In genomic region chr1:131846255-131846654, GRCm38 (mm10) we compare ENCODE assay signal across 8 mouse cellular contexts. TPM values are rescaled to one million over a fixed set of nuclear protein-coding genes. Genes with fewer than 3 reads are reported as not detected.
A peak's percentile ranks its signal among the peaks of the same experiment; 100 is the strongest.
DNase-seq lines count a peak whose midpoint lies in the region; ATAC-seq and TF ChIP-seq lines count a peak whose summit lies in the region.

No protein-coding gene starts in this region.

- no peak for TF ChIP-seq EP300 in MEL (IDR thresholded peaks at IDR 0.05; ENCODE audit: low read depth in 1 of 2, low read length in 2 of 2)
- TF ChIP-seq EP300 in heart, postnatal 0 days (IDR thresholded peaks at IDR 0.05; ENCODE audit: low read depth) = no peak

- peaks cover 47% of the 10 kb centered on the region for H3K36me3 ChIP-seq in kidney, embryonic 16.5 days (ENCODE audit: insufficient read depth, low read length)
- H3K36me3 ChIP-seq in MEL (ENCODE audit: control insufficient read depth in 1 of 2, insufficient read depth in 2 of 2, low read length in 2 of 2) = peaks cover 0 to 1% of the 10 kb centered on the region in 2 experiments; a peak in 1 of 4 replicates
- H3K36me3 ChIP-seq in heart, postnatal 0 days (replicated peaks; ENCODE audit: control insufficient read depth, insufficient read depth, low read length) = peaks cover 58% of the 10 kb centered on the region

- H3K79me2 ChIP-seq in MEL (ENCODE audit: control insufficient read depth, insufficient read depth, low read length, poor library complexity) = no peaks in the 10 kb centered on the region

- no peak overlapping the region for H3K27ac ChIP-seq in kidney, embryonic 16.5 days (ENCODE audit: low read length)
- H3K27ac ChIP-seq in MEL (ENCODE audit: control insufficient read depth, low read depth, low read length) = no peak overlapping the region
- H3K27ac ChIP-seq in heart, postnatal 0 days (ENCODE audit: low read depth) = no peak overlapping the region

- DNase-seq in kidney, adult 11 months = peak; percentile 44
- no peak for DNase-seq in MEL (ENCODE audit: low read depth, low spot score)
- peak; percentile 88 for DNase-seq in cerebellum, postnatal 14 days
- peak; percentile 58 for DNase-seq in heart, postnatal 0 days (ENCODE audit: low spot score)
- DNase-seq in left cerebral cortex, adult 8-10 months (ENCODE audit: low spot score in 2 of 2) = peak; percentile 34 to 55
- DNase-seq in thymus, postnatal 36 days = peak; percentile 49 to 60

- TF ChIP-seq CTCF in MEL (IDR thresholded peaks at IDR 0.05 in 2 of 3, conservative IDR thresholded peaks at IDR 0.05 in 1 of 3; ENCODE audit: control insufficient read depth in 1 of 3, insufficient read depth in 1 of 3, low read depth in 2 of 3, low read length in 3 of 3, poor library complexity in 1 of 3, severe bottlenecking in 1 of 3) = peak; percentile 20 to 53 (median 45); a peak in 5 of 6 replicates
- peak; percentile 68 for TF ChIP-seq CTCF in heart, postnatal 0 days (IDR thresholded peaks at IDR 0.05; ENCODE audit: low read depth)

- no peak overlapping the region for H3K4me3 ChIP-seq in kidney, embryonic 16.5 days (ENCODE audit: low read length)
- H3K4me3 ChIP-seq in MEL (ENCODE audit: control insufficient read depth in 1 of 2, insufficient read depth in 1 of 2, low read depth in 2 of 2, low read length in 2 of 2) = no peak overlapping the region
- H3K4me3 ChIP-seq in heart, postnatal 0 days (ENCODE audit: low read depth, low read length) = no peak overlapping the region

- no peak for ATAC-seq in kidney, embryonic 16.5 days (ENCODE audit: low FRiP score, low TSS enrichment)
- ATAC-seq in heart, postnatal 0 days (ENCODE audit: insufficient read depth, low read depth) = no peak; the same call in 1 of the 2 replicates
- ATAC-seq in neutrophil, adult 5-6 weeks (ENCODE audit: extremely low read depth, insufficient number of reproducible peaks, low FRiP score, poor library complexity, severe bottlenecking) = 0 out of 2 replicates have a peak, but pooled peaks have one; percentile 10

- 85% methylated on average over 5 of the region's 5 CpGs for WGBS in kidney, embryonic 16.5 days
- WGBS in heart, postnatal 0 days = 70% methylated on average over 5 of the region's 5 CpGs

- H3K9me3 ChIP-seq in kidney, embryonic 16.5 days (ENCODE audit: low read length) = no peaks in the 10 kb centered on the region
- no peaks in the 10 kb centered on the region for H3K9me3 ChIP-seq in MEL (replicated peaks; ENCODE audit: insufficient read depth, low read length)
- H3K9me3 ChIP-seq in heart, postnatal 0 days (replicated peaks; ENCODE audit: control insufficient read depth, low read length) = no peaks in the 10 kb centered on the region

- peak; percentile 41 for TF ChIP-seq RAD21 in MEL (IDR thresholded peaks at IDR 0.05; ENCODE audit: low read depth, low read length)

- no peak overlapping the region for H3K9ac ChIP-seq in kidney, embryonic 16.5 days (replicated peaks; ENCODE audit: low read length)
- no peak overlapping the region for H3K9ac ChIP-seq in MEL (ENCODE audit: control insufficient read depth, low read depth, low read length, poor library complexity, severe bottlenecking)
- no peak overlapping the region for H3K9ac ChIP-seq in heart, postnatal 0 days (replicated peaks; ENCODE audit: low read depth, low read length)

- no peak overlapping the region for H3K4me2 ChIP-seq in kidney, embryonic 16.5 days (replicated peaks; ENCODE audit: low read depth, low read length)
- no peak overlapping the region for H3K4me2 ChIP-seq in heart, postnatal 0 days (ENCODE audit: low read depth, low read length)

- no peaks in the 10 kb centered on the region; the same call in 1 of the 2 replicates for H3K4me1 ChIP-seq in kidney, embryonic 16.5 days (ENCODE audit: insufficient read depth, low read length)
- H3K4me1 ChIP-seq in MEL (ENCODE audit: control insufficient read depth in 1 of 2, insufficient read depth in 2 of 2, low read length in 2 of 2) = no peaks in the 10 kb centered on the region
- H3K4me1 ChIP-seq in heart, postnatal 0 days (ENCODE audit: control insufficient read depth, insufficient read depth) = peaks cover 10% of the 10 kb centered on the region

- no peak for TF ChIP-seq POLR2A in MEL (IDR thresholded peaks at IDR 0.05; ENCODE audit: control insufficient read depth in 1 of 2, insufficient read depth in 1 of 2, low read depth in 1 of 2, low read length in 2 of 2, poor library complexity in 1 of 2)

- no peaks in the 10 kb centered on the region for H3K27me3 ChIP-seq in kidney, embryonic 16.5 days (ENCODE audit: insufficient read depth, low read length)
- H3K27me3 ChIP-seq in MEL (ENCODE audit: control insufficient read depth in 1 of 2, insufficient read depth in 2 of 2, low read length in 2 of 2) = no peaks in the 10 kb centered on the region
- H3K27me3 ChIP-seq in heart, postnatal 0 days (ENCODE audit: control insufficient read depth, insufficient read depth, low read length) = no peaks in the 10 kb centered on the region

TF ChIP-seq in MEL, 35 proteins besides CTCF, POLR2A, EP300 and RAD21:
- peak; percentile 14; the same call in 1 of the 2 replicates for TF ChIP-seq SMC3 (IDR thresholded peaks at IDR 0.05; ENCODE audit: low read depth, low read length)
- TF ChIP-seq KAT2A (conservative IDR thresholded peaks at IDR 0.05; ENCODE audit: low read depth, low read length) = no peak

RNA-seq across cellular contexts. Expression of gene Slc41a1, which starts 19.0 kb away (rescaled TPM):
- 16.0 and 16.1 TPM in 2 replicates for polyA plus RNA-seq in kidney, embryonic 16.5 days (2015; fragmentation: Nextera tagmentation; extraction: Ambion mirVana)
- 3.4 and 3.8 TPM in 2 replicates for total RNA-seq in MEL (2012; rRNA removed)
- polyA plus RNA-seq in MEL (2012; ENCODE audit: insufficient read depth in 1 of 2, insufficient read length in 2 of 2, low read depth in 1 of 2, low replicate concordance in 2 of 2, missing spikeins in 1 of 2) = 1 to 10 TPM in 1 of 2 experiments, not detected in 1; 8.3 TPM
- 24.2 and 29.7 TPM in 2 replicates for total RNA-seq in heart, postnatal 0 days (2014; rRNA removed; ENCODE audit: low replicate concordance)
- 9.0 and 10.3 TPM in 2 replicates for polyA plus RNA-seq in heart, postnatal 0 days (2015; fragmentation: Nextera tagmentation; extraction: Ambion mirVana)
- 10 to 100 TPM; 49.4 to 56.1 (median 53.7) TPM for total RNA-seq in left cerebral cortex, adult 8-10 months (2022)
- 11.1 and 12.5 TPM in 2 replicates for total RNA-seq in neutrophil, adult 5-6 weeks (2017)

RNA-seq across cellular contexts. Expression of gene Rab29, which starts 20.8 kb away (rescaled TPM):
- polyA plus RNA-seq in kidney, embryonic 16.5 days (2015; fragmentation: Nextera tagmentation; extraction: Ambion mirVana) = 20.1 and 21.6 TPM in 2 replicates
- total RNA-seq in MEL (2012; rRNA removed) = 22.1 and 23.5 TPM in 2 replicates
- 10 to 100 TPM in 1 of 2 experiments, not detected in 1; 26.3 TPM for polyA plus RNA-seq in MEL (2012; ENCODE audit: insufficient read depth in 1 of 2, insufficient read length in 2 of 2, low read depth in 1 of 2, low replicate concordance in 2 of 2, missing spikeins in 1 of 2)
- 14.7 and 16.6 TPM in 2 replicates for total RNA-seq in heart, postnatal 0 days (2014; rRNA removed; ENCODE audit: low replicate concordance)
- 18.8 and 21.1 TPM in 2 replicates for polyA plus RNA-seq in heart, postnatal 0 days (2015; fragmentation: Nextera tagmentation; extraction: Ambion mirVana)
- total RNA-seq in left cerebral cortex, adult 8-10 months (2022) = 1 to 10 TPM; 4.7 to 6.7 (median 6.1) TPM
- 19.1 and 24.7 TPM in 2 replicates for total RNA-seq in neutrophil, adult 5-6 weeks (2017)

RNA-seq across cellular contexts. Expression of gene Pm20d1, which starts 49.1 kb away (rescaled TPM):
- 4.2 and 5.0 TPM in 2 replicates for polyA plus RNA-seq in kidney, embryonic 16.5 days (2015; fragmentation: Nextera tagmentation; extraction: Ambion mirVana)
- total RNA-seq in MEL (2012; rRNA removed) = not detected in 2 replicates
- polyA plus RNA-seq in MEL (2012; ENCODE audit: insufficient read depth in 1 of 2, insufficient read length in 2 of 2, low read depth in 1 of 2, low replicate concordance in 2 of 2, missing spikeins in 1 of 2) = not detected
- 1.6 and 3.5 TPM in 2 replicates for total RNA-seq in heart, postnatal 0 days (2014; rRNA removed; ENCODE audit: low replicate concordance)
- 4.8 and 6.4 TPM in 2 replicates for polyA plus RNA-seq in heart, postnatal 0 days (2015; fragmentation: Nextera tagmentation; extraction: Ambion mirVana)
- total RNA-seq in left cerebral cortex, adult 8-10 months (2022) = 1 to 10 TPM; 2.1 to 3.3 (median 2.4) TPM
- total RNA-seq in neutrophil, adult 5-6 weeks (2017) = not detected in 2 replicates
